Mouse (Mus musculus) heart, adult 18-20 months (tissue): Measurements from ENCODE around the gene Cdkl3. TPM values are rescaled to one million over a fixed set of nuclear protein-coding genes. Genes with fewer than 3 reads are reported as not detected.
A peak's percentile ranks its signal among the peaks of the same experiment; 100 is the strongest.
"Not testable (repeated sequence)": the region's sequence is repeated elsewhere in the genome, so short reads cannot be mapped to it uniquely, and the experiment has no call there.

Experiments used
- DNase-seq, 2 experiments: peaks; one replicate each; pipeline ENCODE4 v3.0.0; 2021 to 2022; ENCODE audit warnings: mixed read lengths in 1 of 2
- total RNA-seq, 2 experiments: library from RNA; stranded (reverse); gene quantifications; 2 replicates each; pipeline ENCODE4 v1.2.3; 2021

The Cdkl3 gene
- total RNA-seq, 2 experiments from 2014 or later: 3.6 to 5.1 TPM

DNA sequence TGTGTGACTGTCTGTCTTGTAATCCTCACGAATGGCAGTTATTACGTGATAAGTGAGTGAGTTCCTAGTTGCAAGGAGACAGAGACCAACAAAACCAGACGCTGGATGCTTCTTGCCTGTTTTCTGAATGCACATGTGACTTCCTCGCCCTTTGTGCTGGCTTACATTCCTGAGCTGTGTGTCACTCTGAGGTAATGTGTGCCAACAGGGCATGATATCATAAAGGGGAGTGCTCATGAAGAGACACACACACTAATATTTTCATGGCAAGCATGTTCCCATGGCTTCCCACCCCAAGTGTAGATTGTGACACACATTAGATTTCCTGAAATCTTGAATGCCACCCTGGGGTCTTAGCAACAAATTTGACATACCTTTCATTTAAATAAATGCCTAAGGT, 73.9 kb downstream of the Cdkl3 start:
- peak in 1 of 2 experiments; percentile 48 for DNase-seq

GRCm38 (mm10) chr11:52079978-52080377, 76.0 kb downstream of the Cdkl3 start:
- DNase-seq: peak in 1 of 2 experiments; percentile 59

GRCm38 (mm10) chr11:52080656-52081055, 76.6 kb downstream of the Cdkl3 start:
- DNase-seq: no peak

GRCm38 (mm10) chr11:52085857-52086203, 81.8 kb downstream of the Cdkl3 start:
- DNase-seq: no peak

GRCm38 (mm10) chr11:52086204-52086864, 82.3 kb downstream of the Cdkl3 start:
- peak in 1 of 2 experiments; percentile 15 for DNase-seq

DNA sequence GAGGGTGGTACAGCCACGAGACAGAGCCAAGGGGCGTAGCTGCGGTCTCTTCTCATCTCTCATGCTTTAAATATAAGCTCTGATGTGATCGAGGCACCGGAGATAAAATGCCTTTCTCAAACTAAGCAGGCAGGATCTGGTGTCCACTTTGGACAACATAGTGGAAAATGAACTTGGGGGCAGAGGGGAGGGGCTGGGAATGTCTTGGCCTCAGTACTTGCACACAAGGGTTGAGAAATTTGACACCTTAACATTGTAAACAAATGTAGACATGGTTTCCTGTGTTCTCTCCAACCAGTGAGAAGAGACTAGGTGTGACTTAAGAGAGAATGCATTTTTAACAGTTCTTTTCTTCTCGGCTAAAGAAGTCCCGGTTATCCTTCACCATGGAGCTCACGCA, 85.3 kb downstream of the Cdkl3 start:
- no peak for DNase-seq

- no peak for DNase-seq
These were observed 87.2 kb downstream of the Cdkl3 start for GRCm38 (mm10) chr11:52091261-52091660.

- peak in 1 of 2 experiments; percentile 61 for DNase-seq
These were observed 90.5 kb downstream of the Cdkl3 start for GRCm38 (mm10) chr11:52094568-52094967.

DNA sequence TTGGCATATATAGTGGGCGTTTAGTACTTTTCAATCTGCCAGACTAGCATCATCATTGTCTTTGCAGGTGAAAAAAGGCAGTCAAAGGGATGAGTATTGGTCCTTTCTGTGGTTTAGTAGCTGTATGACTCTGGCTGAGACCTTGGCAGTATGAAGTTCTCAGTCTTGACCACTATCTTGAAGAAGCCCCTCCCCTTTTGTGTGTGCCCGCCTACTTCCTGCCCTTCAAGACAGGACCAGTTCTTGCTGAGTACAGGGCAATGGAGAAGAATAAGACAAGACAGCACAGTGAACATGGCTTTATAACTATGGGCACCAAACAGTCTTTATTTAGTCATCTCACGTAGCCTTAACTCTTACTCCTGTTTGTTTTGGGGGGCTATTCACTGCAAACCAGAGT, 93.0 kb downstream of the Cdkl3 start:
- no peak for DNase-seq

- peak in 1 of 2 experiments; percentile 35 for DNase-seq
These were observed 93.6 kb downstream of the Cdkl3 start for GRCm38 (mm10) chr11:52097596-52097995.

GRCm38 (mm10) chr11:52098398-52098946, 94.5 kb downstream of the Cdkl3 start, which contains the start of gene Ppp2ca:
Ppp2ca (plus strand) TSS chr11:52098681.
- DNase-seq: peak; percentile 97 to 99

- peak; percentile 65 to 75 for DNase-seq
These were observed 95.2 kb downstream of the Cdkl3 start for GRCm38 (mm10) chr11:52099031-52099761.

DNA sequence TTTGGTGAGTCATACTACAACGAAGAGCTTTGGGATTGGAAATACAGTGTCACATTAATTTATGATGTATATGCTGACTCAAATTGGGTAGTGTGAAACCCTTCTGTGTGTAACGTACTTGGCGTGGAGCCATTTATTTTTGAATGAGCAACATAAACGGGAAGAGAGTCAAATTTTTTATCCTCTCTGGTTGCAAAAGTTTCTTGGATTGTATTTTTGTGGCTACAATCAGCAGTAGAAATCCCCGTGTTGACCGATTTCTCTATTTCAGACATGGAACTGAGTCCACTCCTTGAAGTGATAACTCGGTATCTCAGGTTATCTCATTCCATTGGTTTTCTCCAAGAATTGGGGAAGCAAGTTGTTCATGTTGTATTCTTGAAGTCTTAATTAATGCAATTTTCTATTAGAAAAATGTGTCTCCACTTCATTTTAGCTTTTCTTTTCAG, 95.8 kb downstream of the Cdkl3 start:
- DNase-seq: no peak

DNA sequence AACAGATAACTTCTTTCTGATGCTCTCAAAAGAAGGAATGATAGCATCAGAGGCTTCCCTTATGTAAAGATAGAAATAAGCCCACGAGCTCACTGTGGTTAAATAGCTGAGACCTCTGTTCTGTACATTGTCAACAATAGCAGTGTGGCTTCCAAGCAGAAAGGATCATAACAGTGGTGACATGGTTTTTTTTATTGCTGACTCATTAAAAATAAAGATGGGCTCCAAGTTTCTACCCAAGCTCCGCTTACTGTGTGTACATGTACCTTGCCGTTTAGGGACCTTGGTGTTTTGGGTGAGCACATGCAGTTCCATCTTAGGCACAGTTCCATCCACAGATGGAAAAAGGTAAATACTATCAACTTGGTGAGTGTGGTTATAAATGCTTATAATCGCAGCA, 99.0 kb downstream of the Cdkl3 start:
- DNase-seq: no peak

- DNase-seq: peak in 1 of 2 experiments; percentile 48
These were observed 101.5 kb downstream of the Cdkl3 start for GRCm38 (mm10) chr11:52105503-52105902.

- no peak for DNase-seq
These were observed 102.0 kb downstream of the Cdkl3 start for GRCm38 (mm10) chr11:52106037-52106436.

DNA sequence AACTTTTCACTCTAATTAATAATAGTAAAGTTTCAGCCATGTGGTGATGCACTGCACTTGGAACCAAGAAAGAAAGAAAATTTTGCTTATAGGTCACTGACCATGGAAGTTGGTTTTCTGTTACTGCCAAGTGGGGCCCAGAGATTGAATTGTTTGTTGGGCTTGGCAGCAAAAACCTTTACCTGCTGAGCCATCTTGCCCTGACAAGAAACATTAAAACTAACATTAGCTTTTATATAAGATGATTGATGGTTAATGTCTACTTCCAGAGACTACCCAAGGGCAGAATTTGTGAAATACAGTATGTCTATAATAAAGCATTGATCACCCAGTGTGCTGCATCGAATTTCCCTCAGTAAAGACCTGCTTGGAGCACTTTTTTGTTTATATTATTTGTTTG, 102.4 kb downstream of the Cdkl3 start:
- no peak for DNase-seq

DNA sequence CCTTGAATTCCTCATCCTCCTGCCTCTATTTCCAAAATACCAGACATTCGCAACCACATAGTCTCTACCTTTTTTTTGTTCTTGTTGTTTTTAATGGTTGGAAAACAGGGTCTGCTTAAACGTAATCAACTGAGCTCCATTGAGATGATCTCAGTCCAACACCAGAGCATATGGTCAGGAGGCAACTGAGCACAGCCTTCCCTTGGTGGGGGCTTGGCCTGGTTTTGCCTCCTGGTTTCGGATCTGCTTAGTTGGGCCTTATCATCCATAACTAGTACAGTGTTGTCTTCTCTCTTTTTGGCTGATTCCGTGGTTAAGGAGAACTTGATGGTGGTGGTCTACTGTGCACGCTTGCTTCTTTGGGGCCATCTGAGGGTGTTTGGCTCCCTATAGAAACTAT, 104.8 kb downstream of the Cdkl3 start:
- no peak for DNase-seq

- no peak for DNase-seq
These were observed 105.4 kb downstream of the Cdkl3 start for GRCm38 (mm10) chr11:52109421-52109820.

- no peak for DNase-seq
These were observed 111.5 kb downstream of the Cdkl3 start for GRCm38 (mm10) chr11:52115479-52115878.

DNA sequence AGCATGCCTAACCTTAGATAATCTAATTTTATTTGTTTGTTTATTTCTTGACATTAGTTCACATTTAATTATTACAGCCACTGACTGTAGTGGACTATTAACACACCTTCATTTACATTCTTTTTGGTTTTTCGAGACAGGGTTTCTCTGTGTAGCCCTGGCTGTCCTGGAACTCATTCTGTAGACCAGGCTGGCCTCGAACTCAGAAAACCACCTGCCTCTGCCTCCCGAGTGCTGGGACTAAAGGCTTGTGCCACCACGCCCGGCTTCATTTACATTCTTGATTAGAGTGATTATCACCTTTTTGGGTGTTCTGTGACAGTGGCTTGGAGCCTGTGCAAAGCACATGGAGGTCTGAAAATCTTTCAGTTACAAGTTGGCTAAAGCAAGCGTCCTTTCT, 112.1 kb downstream of the Cdkl3 start:
- not testable (repeated sequence) for DNase-seq

DNA sequence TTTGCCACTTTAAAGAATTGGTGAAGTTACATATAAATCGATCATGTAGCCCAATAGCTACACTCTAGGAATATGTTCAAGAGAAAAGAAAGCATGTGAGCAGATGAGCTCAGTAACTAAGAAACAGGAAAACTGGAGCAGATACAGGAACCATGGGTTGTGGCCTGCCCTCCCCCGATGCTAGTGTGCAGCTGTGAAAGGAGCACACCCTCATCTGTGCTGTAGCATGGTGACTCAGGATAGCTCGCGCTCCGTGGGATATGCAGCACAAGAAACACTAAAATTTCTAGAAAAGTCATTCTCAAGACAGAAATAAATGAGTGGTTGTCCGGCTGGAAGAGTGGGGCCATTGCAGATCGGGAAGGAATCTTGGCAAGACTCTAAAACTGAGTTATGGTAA, 113.1 kb downstream of the Cdkl3 start:
- DNase-seq: no peak

DNA sequence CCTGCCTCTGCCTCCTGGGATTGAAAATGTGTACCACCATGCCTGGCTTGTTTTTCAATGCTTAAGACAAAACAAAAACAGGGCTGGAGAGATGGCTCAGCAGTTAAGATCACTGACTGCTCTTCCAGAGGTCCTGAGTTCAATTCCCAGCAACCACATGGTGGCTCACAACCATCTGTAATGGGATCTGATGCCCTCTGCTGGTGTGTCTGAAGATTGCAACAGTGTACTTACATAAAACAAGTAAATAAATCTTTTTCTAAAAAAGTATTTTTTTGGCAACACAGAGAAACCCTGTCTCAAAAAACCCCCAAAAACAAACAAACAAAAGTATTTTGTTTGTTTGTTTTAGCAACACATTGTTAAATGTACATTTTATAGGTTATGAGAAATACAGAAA, 116.4 kb downstream of the Cdkl3 start:
- DNase-seq: not testable (repeated sequence)
